Mouse (Mus musculus) urinary bladder, postnatal 10 days (tissue): ENCODE data around the gene Xk.
"Not testable (repeated sequence)": the region's sequence is repeated elsewhere in the genome, so short reads cannot be mapped to it uniquely, and the experiment has no call there.

Experiments
- DNase-seq: peaks from one replicate; pipeline ENCODE4 v3.0.0; 2022; ENCODE audit warnings: low spot score

Gene Xk

GRCm38 (mm10) chrX:9327954-9328353 is 55.4 kb downstream of the Xk start:
- not testable (repeated sequence) for DNase-seq

- DNase-seq, result not testable (repeated sequence)
Observed at GRCm38 (mm10) chrX:9332366-9332962, 59.9 kb downstream of the Xk start.

- DNase-seq, result not testable (repeated sequence)
Observed at GRCm38 (mm10) chrX:9333035-9333434, 60.5 kb downstream of the Xk start.

GRCm38 (mm10) chrX:9334996-9335395 is 62.4 kb downstream of the Xk start:
- not testable (repeated sequence) for DNase-seq

- DNase-seq, result not testable (repeated sequence)
Observed at GRCm38 (mm10) chrX:9350327-9350726, 77.8 kb downstream of the Xk start, which contains the start of gene H2al1k. Gene H2al1k (plus strand): TSS chrX:9350627.
